Mouse (Mus musculus) R1 (cell line): ENCODE measurements around the gene Otud5.
"Not testable (repeated sequence)": the region's sequence is repeated elsewhere in the genome, so short reads cannot be mapped to it uniquely, and the experiment has no call there.

ENCODE experiments used
- DNase-seq: peaks from one replicate; pipeline ENCODE4 v3.0.0-alpha.2; 2018; ENCODE audit warnings: low read depth, low spot score

Gene Otud5

DNA sequence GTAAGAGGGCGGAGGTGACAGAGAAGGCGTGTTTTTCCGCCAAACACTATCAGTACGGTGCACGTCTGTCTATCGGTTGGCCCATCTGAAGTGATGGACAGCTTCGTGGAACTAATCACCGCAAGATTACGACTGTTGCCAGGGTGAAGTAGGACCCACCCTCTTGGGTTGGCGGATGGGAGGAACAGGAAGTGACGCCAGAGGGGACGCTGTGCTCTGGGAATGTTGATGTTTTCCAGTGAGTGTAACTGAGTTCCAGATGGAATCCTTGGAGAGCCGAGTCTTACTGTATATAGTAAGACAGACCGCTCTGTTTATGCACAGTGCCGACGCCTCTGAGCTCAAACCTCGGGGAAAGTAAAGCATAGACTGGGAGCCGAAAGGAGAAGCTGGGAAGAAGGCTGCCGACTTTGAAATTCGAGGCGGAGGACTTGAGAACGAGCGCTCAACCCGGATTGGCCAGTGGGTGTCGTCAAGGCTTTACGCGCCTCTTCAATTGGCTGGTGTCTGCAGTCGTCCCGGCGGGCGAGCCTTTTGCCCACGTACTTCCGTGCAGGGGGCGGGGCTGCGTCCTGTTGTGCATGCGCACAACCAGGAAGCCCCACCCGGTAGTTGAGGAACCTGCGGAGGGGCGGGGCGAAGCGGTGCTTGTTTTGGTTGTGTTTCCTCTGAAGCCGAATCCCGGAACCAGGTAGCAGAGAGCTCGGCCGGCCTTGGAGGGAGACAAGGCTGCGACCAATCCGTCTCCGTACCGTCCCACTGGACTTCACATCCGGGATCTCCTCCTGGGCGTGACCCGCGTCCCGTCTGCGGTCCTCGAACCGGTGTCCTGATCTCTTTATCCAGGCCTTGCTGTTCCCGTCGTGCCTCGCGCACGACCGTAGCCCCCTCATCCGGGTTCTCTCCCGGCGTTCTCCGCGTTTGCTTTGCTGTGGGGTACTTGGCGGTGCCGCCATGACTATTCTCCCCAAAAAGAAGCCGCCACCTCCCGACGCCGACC is at the start of gene Otud5:
Otud5 (plus strand) TSS at position 202 of the 1,000 bp plus-strand sequence.
- DNase-seq, result peak; percentile 98

GRCm38 (mm10) chrX:7793361-7793760 is 47.8 kb upstream of the Otud5 start:
- DNase-seq, result peak; percentile 60

DNA sequence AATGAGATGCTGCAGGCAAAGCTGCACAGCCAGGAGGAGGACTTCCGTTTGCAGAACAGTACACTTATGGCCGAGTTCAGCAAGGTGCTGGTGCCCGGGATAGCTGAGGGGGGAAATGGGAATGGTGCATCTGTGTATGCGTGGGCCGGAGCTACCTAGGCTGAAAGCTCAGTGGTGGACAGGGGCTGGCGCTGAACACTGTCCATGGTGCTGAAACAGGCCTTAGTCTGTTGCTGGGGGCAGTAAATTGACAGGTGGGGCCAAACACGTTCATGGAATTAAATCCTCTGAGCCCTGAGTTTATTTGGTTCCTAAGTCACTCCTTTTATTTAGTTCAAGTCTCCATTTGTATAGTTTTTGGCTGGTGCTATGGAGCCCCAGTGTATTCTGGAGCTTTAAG is 46.1 kb upstream of the Otud5 start:
- peak; percentile 49 for DNase-seq

- no peak for DNase-seq
These were observed 43.8 kb upstream of the Otud5 start for GRCm38 (mm10) chrX:7797327-7797726.

DNA sequence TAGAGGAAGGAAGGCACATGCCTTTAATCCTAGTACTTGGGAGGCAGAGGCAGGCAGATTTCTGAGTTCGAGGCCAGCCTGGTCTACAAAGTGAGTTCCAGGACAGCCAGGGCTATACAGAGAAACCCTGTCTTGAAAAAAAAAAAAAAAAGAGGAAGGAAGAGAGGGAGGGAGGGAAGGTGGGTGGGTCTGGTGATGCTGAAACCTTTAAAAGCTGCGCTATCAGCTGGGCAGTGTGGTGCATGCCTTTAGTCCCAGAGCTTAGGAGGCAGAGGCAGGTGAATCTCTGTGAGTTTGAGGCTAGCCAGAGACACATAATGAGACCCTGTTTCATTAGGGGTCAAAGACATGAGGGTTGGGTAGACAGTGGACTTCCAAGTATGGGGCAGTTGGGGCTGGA is 39.0 kb upstream of the Otud5 start:
- not testable (repeated sequence) for DNase-seq

- DNase-seq, result peak; percentile 23
These were observed 26.1 kb upstream of the Otud5 start for GRCm38 (mm10) chrX:7815016-7815415.

DNA sequence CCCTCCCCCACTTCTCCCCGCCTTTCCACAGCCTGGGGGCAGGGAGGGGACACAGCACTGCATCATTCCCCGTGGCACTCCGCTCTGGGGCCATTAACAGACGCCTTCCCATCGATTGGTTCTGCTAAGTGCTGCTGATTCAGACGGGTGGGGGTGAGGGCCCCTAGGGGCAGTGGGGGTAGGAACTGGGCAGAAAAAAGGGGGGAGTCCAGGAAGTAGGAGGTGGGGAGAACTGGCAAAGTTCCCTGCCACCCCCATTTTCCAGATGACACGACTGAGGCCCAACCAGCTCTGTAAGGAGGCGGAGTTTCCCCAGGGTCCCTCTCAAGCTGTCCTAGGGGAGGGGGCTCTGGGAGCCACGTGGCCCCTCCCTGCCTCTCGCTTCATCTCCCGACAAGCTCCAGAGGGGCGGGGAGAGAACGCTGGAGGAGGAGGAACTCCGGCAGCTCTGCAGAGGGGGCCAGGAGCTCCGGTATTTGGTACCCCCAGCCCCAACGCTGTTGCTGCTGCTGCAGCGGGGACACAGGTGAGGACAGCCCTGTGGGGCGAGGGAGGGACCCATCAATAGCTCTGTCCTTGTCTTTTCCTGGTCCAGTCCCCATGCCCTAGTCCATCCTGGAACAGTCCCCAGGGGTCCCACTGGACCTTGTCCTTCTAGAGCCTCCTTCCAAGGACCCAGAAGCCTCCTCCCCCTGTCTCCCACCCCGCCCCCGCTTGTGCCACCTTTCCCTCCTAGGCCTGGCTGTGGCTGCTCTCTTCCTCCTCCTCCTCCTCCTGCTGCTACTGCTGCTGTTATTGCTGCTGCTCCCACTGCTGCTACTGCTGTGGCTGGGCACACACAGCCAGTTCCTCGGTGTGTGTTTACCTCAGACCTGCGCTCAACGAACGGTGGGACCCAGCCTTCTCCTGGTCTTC is 19.0 kb upstream of the Otud5 start, which contains the start of gene Kcnd1:
Kcnd1 (plus strand) TSS at position 425 of the 915 bp plus-strand sequence.
- peak; percentile 85 for DNase-seq

DNA sequence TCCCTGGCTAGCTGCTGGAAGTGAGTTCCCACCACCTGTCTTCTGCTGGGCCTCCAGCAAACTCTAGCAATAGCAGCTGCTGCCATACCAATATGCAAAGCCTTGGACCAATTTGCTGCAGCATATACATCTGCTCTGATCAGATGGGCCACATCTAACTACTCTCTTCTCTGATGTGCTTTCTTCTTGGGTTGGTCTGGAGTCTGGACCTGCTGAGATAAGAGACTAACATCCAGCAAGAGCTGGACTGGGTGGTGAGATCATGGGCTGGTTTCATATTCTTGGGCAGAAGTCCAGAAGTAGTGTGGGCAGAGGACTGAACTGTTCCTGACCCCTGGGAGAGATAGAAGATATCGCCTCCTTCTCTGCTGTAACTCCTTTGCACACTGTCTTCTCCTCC is 4.0 kb upstream of the Otud5 start:
- no peak for DNase-seq

- DNase-seq, result no peak
These were observed 362 bp upstream of the Otud5 start for GRCm38 (mm10) chrX:7840842-7841162.

GRCm38 (mm10) chrX:7842318-7842717 is 1.2 kb downstream of the Otud5 start:
- DNase-seq, result no peak

- DNase-seq, result no peak
These were observed 6.7 kb downstream of the Otud5 start for GRCm38 (mm10) chrX:7847845-7848244.

DNA sequence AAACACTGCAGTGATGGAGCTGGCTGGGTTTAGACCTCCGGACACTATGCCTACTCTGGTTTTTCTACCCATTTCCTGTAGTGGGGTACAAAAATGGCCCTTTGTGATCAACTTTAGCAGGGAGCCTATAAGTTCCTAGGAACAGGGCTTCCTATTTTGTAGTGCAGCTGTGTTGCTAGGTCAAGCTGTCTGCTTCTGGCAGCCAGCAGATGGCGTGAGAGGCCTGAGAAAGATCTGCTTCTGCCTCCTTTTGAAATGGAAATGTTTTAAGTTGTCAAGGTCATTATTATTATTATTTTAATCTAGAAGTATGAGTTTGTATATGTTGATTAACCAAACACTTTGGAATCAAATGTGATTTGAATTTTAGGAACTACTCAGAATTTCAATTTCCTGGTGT is 13.4 kb downstream of the Otud5 start:
- peak; percentile 49 for DNase-seq

- no peak for DNase-seq
These were observed 18.1 kb downstream of the Otud5 start for GRCm38 (mm10) chrX:7859191-7859753.

- DNase-seq, result no peak
These were observed 22.0 kb downstream of the Otud5 start for GRCm38 (mm10) chrX:7863181-7863580.

GRCm38 (mm10) chrX:7864551-7864950 is 23.4 kb downstream of the Otud5 start:
- no peak for DNase-seq

DNA sequence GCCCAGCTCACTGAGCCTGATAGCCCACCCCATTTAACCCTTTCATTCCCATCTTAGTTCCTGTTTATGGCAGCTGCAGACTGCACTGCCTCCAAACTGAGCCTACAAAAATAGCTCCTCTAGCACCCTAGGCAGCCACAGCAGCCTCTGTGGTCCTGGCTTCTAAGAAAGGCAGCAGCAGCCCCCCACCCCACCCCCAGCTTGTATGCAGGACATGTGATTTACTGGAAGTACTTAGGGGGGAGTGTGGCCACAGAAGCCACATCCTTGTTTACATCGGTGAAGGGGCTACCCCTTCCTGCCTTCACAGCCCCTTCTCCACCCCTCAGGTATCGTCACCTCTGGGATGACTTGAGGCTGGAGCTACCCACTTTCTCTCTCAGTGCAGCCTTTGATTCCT is 24.2 kb downstream of the Otud5 start:
- no peak for DNase-seq

- no peak for DNase-seq
These were observed 24.6 kb downstream of the Otud5 start for GRCm38 (mm10) chrX:7865786-7866185.

DNA sequence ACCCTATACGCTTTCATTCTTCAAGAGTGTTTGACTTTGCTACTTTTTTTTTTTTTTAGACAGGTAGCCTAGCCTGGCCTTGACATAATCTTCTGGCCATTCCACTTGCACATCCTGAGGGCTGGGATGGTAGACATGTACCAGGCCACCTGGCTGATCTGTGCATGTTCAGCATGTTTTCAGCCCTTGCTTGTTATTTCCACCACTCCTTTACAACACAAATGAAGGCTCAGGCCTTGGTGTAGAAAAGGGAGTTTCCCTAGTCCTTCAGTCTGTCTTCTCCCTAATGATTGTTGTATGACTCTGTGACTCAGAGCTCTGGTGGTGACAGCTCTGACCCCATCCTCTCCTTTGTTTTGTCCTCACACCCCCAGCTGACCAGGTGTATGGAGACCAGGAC is 26.0 kb downstream of the Otud5 start:
- no peak for DNase-seq

DNA sequence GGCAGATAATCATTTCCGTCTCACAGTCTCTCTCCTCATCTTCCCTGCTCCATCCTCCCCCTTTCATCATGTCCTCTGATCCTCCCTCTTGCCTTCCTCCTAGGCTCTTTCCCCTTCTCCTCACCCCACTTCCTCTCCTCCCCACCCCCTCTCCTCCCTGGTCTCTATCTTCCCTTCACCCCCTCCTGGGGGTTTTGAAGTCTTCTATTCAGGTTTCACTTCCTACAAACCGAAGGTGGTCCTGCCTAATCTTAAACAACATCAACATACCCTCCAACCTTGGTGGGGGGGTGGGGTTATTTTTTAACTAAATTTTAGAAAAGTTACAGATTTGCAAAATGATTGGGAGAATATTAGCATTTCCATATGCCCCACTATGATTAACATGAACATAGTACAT is 27.3 kb downstream of the Otud5 start:
- DNase-seq, result peak; percentile 35

GRCm38 (mm10) chrX:7869826-7870225 is 28.7 kb downstream of the Otud5 start:
- peak; percentile 82 for DNase-seq

DNA sequence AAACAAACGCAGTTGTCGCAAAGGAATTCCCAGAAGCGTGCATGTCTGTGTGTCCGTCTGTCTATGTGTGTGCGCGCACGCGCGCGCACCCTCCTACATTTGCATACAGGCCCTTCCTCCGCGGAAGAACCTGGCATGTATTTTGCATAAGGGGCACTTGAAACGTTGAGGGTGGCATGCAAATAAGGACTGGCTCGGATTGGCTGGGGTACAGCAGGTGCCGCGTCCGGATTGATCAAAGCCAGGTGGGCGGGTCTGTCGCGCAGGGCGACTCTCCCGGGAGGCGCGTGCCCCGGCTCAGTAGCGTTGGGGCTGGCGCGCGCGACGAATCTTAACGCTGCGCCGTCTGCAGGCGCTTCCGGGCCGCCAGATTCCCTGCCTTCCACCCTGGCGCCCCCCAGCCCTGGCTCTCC is 36.8 kb downstream of the Otud5 start, which contains the start of gene Pim2:
Pim2 (plus strand) TSS at position 256 of the 413 bp plus-strand sequence.
- peak; percentile 94 for DNase-seq

- no peak for DNase-seq
These were observed 37.3 kb downstream of the Otud5 start for GRCm38 (mm10) chrX:7878495-7878894.
